Mouse (Mus musculus): Measurements from ENCODE around the gene Erc2.

The Erc2 gene

GRCm38 (mm10) chr14:28225550-28225949, 603.3 kb downstream of the Erc2 start:
- peak; percentile 26 for DNase-seq

GRCm38 (mm10) chr14:28230563-28230962, 608.3 kb downstream of the Erc2 start:
- no peak for DNase-seq

GRCm38 (mm10) chr14:28231241-28231640, 609.0 kb downstream of the Erc2 start:
- DNase-seq, result no peak

GRCm38 (mm10) chr14:28238336-28239048, 616.3 kb downstream of the Erc2 start:
- DNase-seq, result no peak

GRCm38 (mm10) chr14:28240111-28240510, 617.9 kb downstream of the Erc2 start:
- DNase-seq, result no peak

GRCm38 (mm10) chr14:28242743-28243142, 620.5 kb downstream of the Erc2 start:
- no peak for DNase-seq

- no peak for DNase-seq
Observed at GRCm38 (mm10) chr14:28243474-28243873, 621.2 kb downstream of the Erc2 start.

- no peak for DNase-seq
Observed at GRCm38 (mm10) chr14:28262706-28263105, 640.5 kb downstream of the Erc2 start.

GRCm38 (mm10) chr14:28267367-28267766, 645.1 kb downstream of the Erc2 start:
- DNase-seq, result no peak

- no peak for DNase-seq
Observed at GRCm38 (mm10) chr14:28271846-28272245, 649.6 kb downstream of the Erc2 start.

GRCm38 (mm10) chr14:28273669-28274068, 651.4 kb downstream of the Erc2 start:
- no peak for DNase-seq

GRCm38 (mm10) chr14:28274826-28275225, 652.6 kb downstream of the Erc2 start:
- DNase-seq, result no peak

- DNase-seq, result no peak
Observed at GRCm38 (mm10) chr14:28278951-28279350, 656.7 kb downstream of the Erc2 start.

- DNase-seq, result peak; percentile 53
Observed at GRCm38 (mm10) chr14:28280376-28280775, 658.1 kb downstream of the Erc2 start.

- no peak for DNase-seq
Observed at GRCm38 (mm10) chr14:28283319-28284095, 661.3 kb downstream of the Erc2 start.

- no peak for DNase-seq
Observed at GRCm38 (mm10) chr14:28286511-28286910, 664.3 kb downstream of the Erc2 start.

GRCm38 (mm10) chr14:28288196-28288595, 666.0 kb downstream of the Erc2 start:
- no peak for DNase-seq

GRCm38 (mm10) chr14:28288926-28289325, 666.7 kb downstream of the Erc2 start:
- no peak for DNase-seq

- DNase-seq, result no peak
Observed at GRCm38 (mm10) chr14:28293921-28294320, 671.7 kb downstream of the Erc2 start.

GRCm38 (mm10) chr14:28295145-28295544, 672.9 kb downstream of the Erc2 start:
- DNase-seq, result no peak

- DNase-seq, result no peak
Observed at GRCm38 (mm10) chr14:28300095-28300494, 677.9 kb downstream of the Erc2 start.

GRCm38 (mm10) chr14:28301251-28301650, 679.0 kb downstream of the Erc2 start:
- no peak for DNase-seq

- DNase-seq, result no peak
Observed at GRCm38 (mm10) chr14:28304131-28304530, 681.9 kb downstream of the Erc2 start.

GRCm38 (mm10) chr14:28308661-28309060, 686.4 kb downstream of the Erc2 start:
- no peak for DNase-seq

Measured in right cerebral cortex, adult 18-20 months (tissue).